Mouse (Mus musculus) neural tube, embryonic 15.5 days (tissue): ENCODE data around the gene Crybg2. TPM values are rescaled to one million over a fixed set of nuclear protein-coding genes. Genes with fewer than 3 reads are reported as not detected.
A peak's percentile ranks its signal among the peaks of the same experiment; 100 is the strongest.

ENCODE experiments used
- ATAC-seq: fragments of 200-750 bp; cut with Nextera tagmentation; 2 replicates; pipeline ENCODE4 v1.8.0; 2017; ENCODE audit warnings: mild to moderate bottlenecking, moderate TSS enrichment, moderate library complexity; ENCODE audit not compliant: low FRiP score
- H3K27ac ChIP-seq: fragments of 300-500 bp; sonication (generic); replicated peaks from 2 replicates; pipeline ENCODE4 v1.5.1; 2015; ENCODE audit warnings: mild to moderate bottlenecking, inconsistent platforms
- H3K27me3 ChIP-seq: fragments of 300-500 bp; sonication (generic); replicated peaks from 2 replicates; pipeline ENCODE4 v1.6.1; 2015; ENCODE audit warnings: inconsistent platforms
- H3K36me3 ChIP-seq: fragments of 300-500 bp; sonication (generic); 2 replicates; pipeline ENCODE4 v1.6.1; 2015; ENCODE audit warnings: inconsistent platforms
- H3K4me1 ChIP-seq: fragments of 300-500 bp; sonication (generic); 2 replicates; pipeline ENCODE4 v1.6.1; 2015; ENCODE audit warnings: inconsistent platforms
- H3K4me2 ChIP-seq: fragments of 300-500 bp; sonication (generic); 2 replicates; pipeline ENCODE4 v1.6.1; 2015; ENCODE audit warnings: inconsistent platforms, mild to moderate bottlenecking, moderate library complexity
- H3K4me3 ChIP-seq: fragments of 300-500 bp; sonication (generic); replicated peaks from 2 replicates; pipeline ENCODE4 v1.5.1; 2015; ENCODE audit warnings: mild to moderate bottlenecking, inconsistent platforms
- H3K9ac ChIP-seq: fragments of 300-500 bp; sonication (generic); replicated peaks from 2 replicates; pipeline ENCODE4 v1.6.1; 2015; ENCODE audit warnings: mild to moderate bottlenecking, inconsistent platforms
- H3K9me3 ChIP-seq: fragments of 300-500 bp; sonication (generic); replicated peaks from 2 replicates; pipeline ENCODE4 v1.6.1; 2016; ENCODE audit warnings: inconsistent platforms
- WGBS: fragments of 180-500 bp; shearing (Covaris S2); methylation state at CpG from one replicate; pipeline ENCODE4 v1.1.7; 2015; ENCODE audit warnings: mixed read lengths; 5-methylcytosine and 5-hydroxymethylcytosine counted together
- polyA plus RNA-seq: library from polyadenylated mRNA; unstranded; fragments of >200 nt; fragmentation: Nextera tagmentation; extraction: Ambion mirVana; gene quantifications from 2 replicates; pipeline ENCODE4 v1.2.1, GENCODE M21; 2015

Gene Crybg2
- polyA plus RNA-seq, 1 experiment from 2014 or later, result 3.7 TPM

DNA sequence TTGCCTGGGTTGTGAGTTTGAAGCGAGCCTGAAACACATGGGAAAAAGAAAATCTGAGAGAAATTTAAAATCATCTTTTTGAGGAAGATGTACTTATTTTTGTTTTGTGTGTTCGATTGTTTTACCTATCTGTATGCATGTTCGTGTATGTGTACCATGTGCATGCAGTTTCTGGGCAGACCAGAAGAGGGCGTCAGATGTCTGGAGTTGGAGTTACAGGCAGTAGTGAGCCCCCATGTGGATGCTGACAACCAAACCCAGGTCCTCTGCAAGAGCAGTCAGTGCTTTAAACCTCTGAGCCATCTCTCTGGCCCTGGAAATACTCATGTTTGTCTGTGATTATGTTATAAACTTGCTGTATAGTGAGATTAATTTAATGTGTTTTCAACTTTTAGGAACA lies 24.4 kb downstream of the Crybg2 start:
- no peak overlapping the region for H3K4me3 ChIP-seq
- H3K4me2 ChIP-seq, result no peak overlapping the region
- no peak for ATAC-seq
- H3K9me3 ChIP-seq, result no peaks in the 10 kb centered on the region
- peaks cover 9% of the 10 kb centered on the region for H3K4me1 ChIP-seq
- no peak overlapping the region for H3K27ac ChIP-seq
- 90% methylated on average over 4 of the region's 4 CpGs for WGBS
- H3K9ac ChIP-seq, result no peak overlapping the region
- H3K36me3 ChIP-seq, result no peaks in the 10 kb centered on the region
- peaks cover 21% of the 10 kb centered on the region for H3K27me3 ChIP-seq

DNA sequence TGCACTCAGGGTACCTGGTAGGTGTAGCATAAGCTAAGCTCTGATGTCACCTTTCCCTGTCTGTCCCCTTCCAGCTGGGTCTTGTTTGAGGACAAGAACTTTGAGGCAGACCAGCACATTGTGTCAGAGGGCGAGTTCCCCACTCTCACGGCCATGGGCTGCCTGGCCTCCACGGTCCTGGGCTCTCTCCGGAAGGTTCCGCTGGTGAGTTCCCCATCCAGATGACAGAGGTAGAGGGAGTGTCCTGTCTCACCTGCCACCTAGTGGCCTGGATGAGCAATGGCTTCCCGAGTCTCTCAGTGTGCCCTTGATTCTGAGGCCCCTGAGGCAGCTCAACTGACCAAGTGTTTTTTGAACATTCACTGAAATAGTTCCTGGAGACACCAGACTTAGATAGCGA lies 26.8 kb downstream of the Crybg2 start:
- Histone ChIP-seq H3K4me3 (no peak overlapping the region), H3K4me2 (peak overlapping the region; percentile 26; the same call in 1 of the 2 replicates), H3K9ac (no peak overlapping the region), H3K9me3 (no peaks in the 10 kb centered on the region), H3K27me3 (peaks cover 5% of the 10 kb centered on the region), H3K4me1 (peaks cover 2% of the 10 kb centered on the region), H3K27ac (no peak overlapping the region), H3K36me3 (no peaks in the 10 kb centered on the region)
- ATAC-seq, result no peak
- WGBS, result 52% methylated on average over 7 of the region's 7 CpGs

DNA sequence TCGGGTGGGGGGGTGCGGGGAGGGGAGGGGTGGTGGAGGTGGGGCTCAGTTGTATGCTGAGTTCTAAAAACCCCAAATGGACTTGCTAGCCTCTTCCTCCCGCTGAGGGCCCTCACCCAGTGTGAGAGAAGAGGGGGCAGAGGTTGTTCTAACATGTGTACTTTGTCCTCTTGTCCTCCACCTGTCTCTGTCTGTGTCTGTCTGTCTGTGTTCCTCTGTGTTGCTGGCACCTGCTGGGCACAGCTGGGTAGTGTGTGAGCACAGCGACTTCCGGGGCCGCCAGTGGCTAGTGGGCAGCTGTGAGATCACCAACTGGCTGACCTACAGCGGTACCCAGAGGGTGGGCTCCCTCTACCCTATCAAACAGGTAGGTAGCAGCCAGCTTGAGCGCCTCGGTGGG lies 28.4 kb downstream of the Crybg2 start:
- H3K36me3 ChIP-seq, result no peaks in the 10 kb centered on the region
- no peaks in the 10 kb centered on the region for H3K27me3 ChIP-seq
- no peaks in the 10 kb centered on the region for H3K4me1 ChIP-seq
- no peak overlapping the region for H3K9ac ChIP-seq
- no peak overlapping the region for H3K27ac ChIP-seq
- no peak overlapping the region for H3K4me2 ChIP-seq
- no peak overlapping the region for H3K4me3 ChIP-seq
- no peaks in the 10 kb centered on the region for H3K9me3 ChIP-seq
- no peak for ATAC-seq
- 82% methylated on average over 9 of the region's 9 CpGs for WGBS

DNA sequence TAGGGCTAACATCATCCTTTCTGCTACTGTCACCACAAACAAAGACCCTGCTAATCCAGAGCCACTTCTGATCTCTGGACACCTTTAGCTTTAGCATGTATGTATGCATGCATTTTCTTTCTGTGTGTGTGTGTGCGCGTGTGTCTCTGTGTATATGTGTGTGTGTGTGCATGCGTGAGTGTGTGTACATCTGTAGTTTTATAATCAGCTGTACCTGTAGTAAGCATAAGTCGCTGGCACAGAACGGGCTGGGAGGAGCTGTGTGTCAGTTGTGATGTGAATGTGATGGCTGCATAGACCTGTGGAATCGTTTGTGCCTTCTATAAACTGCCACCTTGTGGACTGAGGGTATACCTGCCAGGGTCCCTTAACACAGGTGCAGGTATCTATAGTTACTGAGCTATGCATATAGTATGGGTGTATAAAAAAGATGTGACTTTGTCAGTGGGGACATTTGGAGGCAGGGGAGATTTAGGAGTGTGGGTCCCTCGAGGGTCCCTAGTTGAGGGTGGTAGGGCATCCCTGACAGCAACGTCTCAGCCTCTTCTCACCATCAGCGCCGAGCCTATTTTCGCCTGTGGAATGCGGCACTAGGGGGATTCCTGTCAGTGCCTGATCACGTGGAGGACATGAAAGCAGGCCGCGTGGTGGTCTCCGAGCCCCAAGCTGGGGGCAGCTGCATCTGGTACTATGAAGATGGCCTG lies 30.1 kb downstream of the Crybg2 start:
- Histone ChIP-seq H3K9ac (no peak overlapping the region), H3K9me3 (no peaks in the 10 kb centered on the region), H3K4me3 (no peak overlapping the region), H3K27ac (no peak overlapping the region), H3K36me3 (no peaks in the 10 kb centered on the region), H3K4me1 (no peaks in the 10 kb centered on the region), H3K27me3 (no peaks in the 10 kb centered on the region), H3K4me2 (no peak overlapping the region)
- ATAC-seq, result no peak
- 90% methylated on average over 16 of the region's 16 CpGs for WGBS

DNA sequence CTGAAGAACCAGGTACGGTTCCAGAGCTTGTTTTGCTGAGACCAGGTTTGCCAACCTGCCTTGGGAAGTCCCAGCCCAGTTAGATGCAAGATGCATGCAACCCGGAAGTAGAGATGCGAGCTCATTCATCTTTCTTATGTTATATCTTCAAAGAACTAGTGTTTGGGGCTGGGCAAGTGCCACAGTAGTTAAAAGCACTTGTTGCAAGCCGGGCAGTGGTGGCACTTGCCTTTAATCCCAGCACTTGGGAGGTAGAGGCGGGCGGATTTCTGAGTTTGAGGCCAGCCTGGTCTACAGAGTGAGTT lies 30.6 kb downstream of the Crybg2 start:
- Histone ChIP-seq H3K4me2 (no peak overlapping the region), H3K4me1 (no peaks in the 10 kb centered on the region), H3K36me3 (no peaks in the 10 kb centered on the region), H3K4me3 (no peak overlapping the region), H3K9ac (no peak overlapping the region), H3K9me3 (no peaks in the 10 kb centered on the region), H3K27ac (no peak overlapping the region), H3K27me3 (no peaks in the 10 kb centered on the region)
- ATAC-seq, result no peak
- WGBS, result 88% methylated on average over 6 of the region's 6 CpGs

DNA sequence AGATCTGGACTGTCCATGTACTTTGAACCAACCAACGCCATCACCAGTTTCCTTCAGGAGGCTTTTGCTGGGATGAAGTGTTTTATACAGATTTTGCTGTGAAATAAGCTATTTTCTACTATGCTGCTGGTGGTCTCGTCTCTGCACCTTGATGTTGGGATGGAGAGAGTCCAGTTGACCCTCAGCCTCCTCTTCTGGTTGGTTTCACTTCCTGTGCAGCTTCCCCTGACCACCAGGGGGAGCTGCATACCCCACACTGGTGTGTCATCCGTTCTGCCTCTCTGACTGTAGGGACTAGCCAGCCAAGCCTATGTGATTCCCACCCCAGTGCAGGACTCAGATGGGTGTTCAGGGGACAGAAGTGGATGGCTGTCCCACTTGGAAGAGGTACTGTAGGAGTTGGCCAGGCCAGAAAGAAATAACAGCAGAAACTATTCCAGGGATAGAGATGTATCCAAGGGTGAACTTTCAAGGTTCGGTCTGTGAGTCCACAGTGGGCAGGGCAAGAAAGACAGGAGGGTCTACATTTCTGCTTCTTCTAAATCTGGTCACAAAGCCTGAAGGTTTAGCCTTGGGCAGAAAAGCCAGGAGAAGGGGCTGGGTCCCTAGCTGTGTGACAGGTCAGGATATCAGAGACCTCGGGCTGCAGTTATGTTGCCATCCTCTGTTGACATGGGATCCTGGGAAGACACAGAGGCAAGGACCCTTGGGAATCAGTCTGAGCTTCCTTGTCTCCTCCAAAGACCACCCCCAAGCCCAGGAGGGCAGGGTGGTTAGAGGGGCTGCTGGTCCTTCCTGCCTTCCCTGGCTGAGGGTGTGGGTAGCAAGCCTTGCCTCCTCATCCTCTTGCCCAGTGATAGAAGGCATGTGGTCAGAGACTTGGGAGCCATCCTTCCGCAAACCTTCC lies 32.0 kb downstream of the Crybg2 start:
- H3K4me1 ChIP-seq, result no peaks in the 10 kb centered on the region
- WGBS, result 75% methylated on average over 6 of the region's 6 CpGs
- no peaks in the 10 kb centered on the region for H3K9me3 ChIP-seq
- no peaks in the 10 kb centered on the region for H3K27me3 ChIP-seq
- H3K4me3 ChIP-seq, result no peak overlapping the region
- H3K4me2 ChIP-seq, result no peak overlapping the region
- no peak for ATAC-seq
- no peaks in the 10 kb centered on the region for H3K36me3 ChIP-seq
- H3K9ac ChIP-seq, result no peak overlapping the region
- no peak overlapping the region for H3K27ac ChIP-seq

DNA sequence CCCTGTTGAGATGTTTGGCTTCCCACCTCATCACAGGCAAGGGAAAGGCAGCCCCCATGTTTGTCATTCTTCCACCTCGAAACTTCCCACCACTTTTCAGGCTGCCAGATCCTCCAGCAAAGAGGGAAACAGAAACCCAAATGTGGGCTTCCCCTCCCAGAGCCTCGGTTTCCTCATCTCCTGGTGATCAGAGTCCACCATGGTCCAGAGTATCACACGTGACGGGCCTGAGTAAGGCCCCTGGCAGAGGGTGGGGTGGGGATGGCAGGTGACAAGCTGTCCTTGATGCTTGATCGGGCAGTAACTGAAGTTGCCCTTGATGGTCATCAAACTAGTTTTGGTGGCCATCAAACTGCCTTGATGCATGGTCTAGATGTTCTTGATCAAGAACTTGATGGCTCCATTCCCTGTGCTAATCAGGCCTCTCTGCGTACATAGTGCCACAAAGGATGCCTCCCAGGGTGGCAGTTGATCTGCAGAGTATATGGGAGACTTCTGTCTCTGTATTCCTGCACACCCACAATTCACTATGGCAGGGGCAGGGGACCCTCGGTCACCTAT lies 33.5 kb downstream of the Crybg2 start:
- H3K4me2 ChIP-seq, result no peak overlapping the region
- no peak for ATAC-seq
- no peaks in the 10 kb centered on the region for H3K36me3 ChIP-seq
- H3K27ac ChIP-seq, result no peak overlapping the region
- no peaks in the 10 kb centered on the region for H3K4me1 ChIP-seq
- no peak overlapping the region for H3K9ac ChIP-seq
- H3K27me3 ChIP-seq, result no peaks in the 10 kb centered on the region
- H3K9me3 ChIP-seq, result no peaks in the 10 kb centered on the region
- WGBS, result 89% methylated on average over 7 of the region's 7 CpGs
- no peak overlapping the region for H3K4me3 ChIP-seq

DNA sequence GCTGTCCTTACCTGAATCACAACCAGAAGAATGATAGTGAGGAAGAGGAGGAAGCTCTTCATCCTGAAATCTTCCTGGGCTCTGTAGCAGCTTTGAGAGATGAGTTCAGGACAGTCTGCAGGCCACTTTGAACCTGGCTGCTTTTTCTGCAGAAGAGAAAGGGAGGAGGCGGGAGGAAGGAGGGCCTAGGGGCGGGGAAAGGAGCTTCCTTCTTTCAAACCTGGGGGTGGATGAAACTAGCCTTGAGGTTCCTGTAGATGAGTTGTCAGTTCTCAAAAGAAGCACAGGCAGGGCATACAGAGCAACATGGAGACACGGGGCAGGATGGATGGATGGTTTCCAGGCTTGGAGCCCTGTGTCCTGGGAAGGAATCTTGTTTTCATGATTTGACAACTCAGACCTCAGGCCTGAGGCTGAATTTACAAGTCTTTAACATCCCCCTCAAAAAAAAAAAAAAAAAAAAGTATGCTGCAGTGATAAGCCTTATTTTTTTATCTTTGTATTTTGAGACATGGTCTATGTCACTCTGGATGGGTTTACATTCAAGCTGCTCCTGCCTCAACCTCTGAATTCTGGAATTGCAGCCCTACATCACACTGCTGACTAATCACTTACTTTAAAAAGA lies 34.4 kb downstream of the Crybg2 start, which contains the start of gene Cd52:
Gene Cd52 (minus strand): TSS at position 160 of the 625 bp plus-strand sequence.
- H3K27me3 ChIP-seq, result no peaks in the 10 kb centered on the region
- H3K4me1 ChIP-seq, result no peaks in the 10 kb centered on the region
- H3K9ac ChIP-seq, result no peak within 1 kb of the TSS
- 63% methylated on average over 3 of the region's 3 CpGs for WGBS
- ATAC-seq, result no peak
- H3K27ac ChIP-seq, result no peak within 1 kb of the TSS
- no peak within 1 kb of the TSS for H3K4me3 ChIP-seq
- no peak within 1 kb of the TSS for H3K4me2 ChIP-seq
- H3K36me3 ChIP-seq, result no peaks in the 10 kb centered on the region
- H3K9me3 ChIP-seq, result no peaks in the 10 kb centered on the region

DNA sequence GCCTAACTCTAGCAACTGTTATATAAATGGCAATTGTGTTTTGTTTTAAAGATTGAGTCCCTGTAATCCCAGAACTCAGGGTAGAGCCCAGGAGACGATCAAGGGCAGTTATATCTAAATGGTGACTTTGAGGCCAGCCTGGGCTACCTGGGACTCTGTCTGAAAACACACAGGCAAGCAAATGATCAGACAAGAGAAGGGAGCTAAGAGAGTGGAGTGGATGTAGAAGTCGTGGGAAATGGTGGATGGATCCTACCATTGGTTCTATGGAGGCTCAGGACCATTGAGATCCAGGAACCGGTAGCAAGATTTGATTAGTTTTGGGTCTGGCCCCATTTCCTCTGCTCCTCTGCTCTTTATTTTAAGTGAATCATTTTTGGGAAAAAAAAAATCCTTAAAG lies 35.5 kb downstream of the Crybg2 start:
- Histone ChIP-seq H3K4me3 (no peak overlapping the region), H3K9me3 (no peaks in the 10 kb centered on the region), H3K27ac (no peak overlapping the region), H3K9ac (no peak overlapping the region), H3K4me1 (no peaks in the 10 kb centered on the region), H3K4me2 (no peak overlapping the region), H3K36me3 (no peaks in the 10 kb centered on the region), H3K27me3 (no peaks in the 10 kb centered on the region)
- WGBS, result 88% methylated on average over 3 of the region's 3 CpGs
- no peak for ATAC-seq

DNA sequence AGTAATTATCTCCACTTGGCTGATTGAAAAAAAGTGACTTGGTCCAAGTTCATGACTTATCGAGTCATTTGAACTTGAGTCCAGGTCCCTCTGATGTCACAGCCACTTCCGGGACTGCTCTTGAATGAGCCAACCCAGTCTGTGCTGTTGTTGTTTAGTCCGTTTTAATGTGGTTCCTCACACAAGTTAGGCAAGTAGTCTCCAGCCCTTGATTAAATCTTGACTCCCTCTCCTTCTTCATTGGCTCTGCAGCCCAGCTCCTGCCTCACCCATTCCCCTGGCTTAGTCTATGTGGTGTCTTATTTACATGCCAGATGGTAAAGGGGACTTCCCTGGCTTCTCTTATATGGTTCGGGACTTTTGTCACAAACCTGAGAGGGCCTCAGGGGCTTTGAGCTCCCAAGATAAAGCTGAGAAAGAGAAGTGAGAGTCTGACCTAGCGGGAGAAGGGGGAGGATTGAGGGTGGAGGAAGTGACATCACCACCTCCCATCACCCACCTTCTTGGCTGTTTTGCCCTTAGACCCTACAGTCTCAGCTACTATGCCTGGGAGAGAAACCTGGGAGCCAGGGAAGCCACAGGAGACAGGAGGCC lies 36.5 kb downstream of the Crybg2 start:
- 87% methylated on average over 5 of the region's 5 CpGs for WGBS
- H3K27me3 ChIP-seq, result no peaks in the 10 kb centered on the region
- H3K4me1 ChIP-seq, result no peaks in the 10 kb centered on the region
- no peak for ATAC-seq
- H3K36me3 ChIP-seq, result no peaks in the 10 kb centered on the region
- H3K4me2 ChIP-seq, result no peak overlapping the region
- no peaks in the 10 kb centered on the region for H3K9me3 ChIP-seq
- no peak overlapping the region for H3K4me3 ChIP-seq
- H3K9ac ChIP-seq, result no peak overlapping the region
- no peak overlapping the region for H3K27ac ChIP-seq

DNA sequence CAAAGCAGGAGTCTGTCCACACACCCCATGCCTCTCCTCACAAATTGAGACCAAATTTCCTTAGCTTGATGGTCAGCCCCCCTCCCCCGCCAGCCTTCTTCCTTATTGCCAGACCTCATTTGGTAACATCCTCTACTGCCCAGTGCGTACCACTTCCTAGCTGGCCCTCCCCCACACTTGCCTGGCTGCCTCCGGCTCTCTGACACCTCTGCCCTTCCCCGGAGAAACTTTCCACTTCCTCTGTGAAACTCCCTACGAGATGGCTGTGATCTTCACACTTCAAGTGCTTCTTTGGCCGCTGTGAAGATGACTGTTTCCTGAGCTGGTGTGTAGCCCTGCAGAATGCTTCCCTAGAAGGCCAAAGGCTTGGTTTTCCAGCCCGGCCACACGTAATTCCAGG lies 38.0 kb downstream of the Crybg2 start:
- 78% methylated on average over 8 of the region's 8 CpGs for WGBS
- Histone ChIP-seq H3K4me1 (peaks cover 9% of the 10 kb centered on the region), H3K4me2 (no peak overlapping the region), H3K27ac (no peak overlapping the region), H3K4me3 (no peak overlapping the region), H3K36me3 (no peaks in the 10 kb centered on the region), H3K9ac (no peak overlapping the region), H3K9me3 (no peaks in the 10 kb centered on the region), H3K27me3 (no peaks in the 10 kb centered on the region)
- no peak for ATAC-seq
